Comparison of ENCODE assay signal across 26 mouse cellular contexts in genomic region chr6:28856789-28857188, GRCm38 (mm10). TPM values are rescaled to one million over a fixed set of nuclear protein-coding genes. Genes with fewer than 3 reads are reported as not detected.
DNase-seq lines count a peak whose midpoint lies in the region; ATAC-seq and TF ChIP-seq lines count a peak whose summit lies in the region.
"Had no signal": no experiment of that assay in that cellular context is flagged by ENCODE, and none has a peak within 500 bp of the region (broad histone marks: within the 10 kb centered on the region; RNA-seq: fewer than 3 reads in every experiment).

No protein-coding gene starts in this region.

- no peak overlapping the region for H3K9ac ChIP-seq in heart, embryonic 11.5 days (ENCODE audit: low read depth, low read length)
- H3K9ac ChIP-seq in lung, embryonic 14.5 days = no peak overlapping the region
- H3K9ac ChIP-seq in CH12.LX (ENCODE audit: insufficient read depth, low read depth) = no peak overlapping the region
- no peak overlapping the region for H3K9ac ChIP-seq in intestine, embryonic 16.5 days (ENCODE audit: low read depth, low read length)
- H3K9ac ChIP-seq: embryonic facial prominence, embryonic 15.5 days; hindbrain, embryonic 13.5 days had no signal

- H3K27ac ChIP-seq in heart, embryonic 11.5 days (ENCODE audit: low read depth, low read length) = peak overlapping the region; percentile 43
- 0 out of 2 replicates have a peak overlapping the region, but pooled peaks have one; percentile 37 for H3K27ac ChIP-seq in lung, embryonic 14.5 days (ENCODE audit: low read depth)
- no peak overlapping the region for H3K27ac ChIP-seq in CH12.LX (ENCODE audit: insufficient read depth, low read depth)
- H3K27ac ChIP-seq in intestine, embryonic 16.5 days (ENCODE audit: low read length) = no peak overlapping the region
- H3K27ac ChIP-seq: embryonic facial prominence, embryonic 15.5 days; forebrain, embryonic 10.5 days; hindbrain, embryonic 13.5 days; hindbrain, postnatal 0 days had no signal

- no peak overlapping the region for H3K4me3 ChIP-seq in heart, embryonic 11.5 days (ENCODE audit: low read depth, low read length)
- H3K4me3 ChIP-seq in lung, embryonic 14.5 days (ENCODE audit: low read depth, low read length) = no peak overlapping the region
- H3K4me3 ChIP-seq in CH12.LX (replicated peaks in 1 of 3; ENCODE audit: low read depth in 2 of 3, low read length in 2 of 3, poor library complexity in 1 of 3) = no peak overlapping the region
- no peak overlapping the region for H3K4me3 ChIP-seq in intestine, embryonic 16.5 days (ENCODE audit: low read length)
- H3K4me3 ChIP-seq: embryonic facial prominence, embryonic 15.5 days; erythroblast, embryonic 14.5 days; forebrain, embryonic 10.5 days; gastrocnemius, adult 2 months; hindbrain, embryonic 13.5 days had no signal

- H3K4me1 ChIP-seq in heart, embryonic 11.5 days (ENCODE audit: control insufficient read depth, insufficient read depth, low read length) = peaks cover 48% of the 10 kb centered on the region
- H3K4me1 ChIP-seq in lung, embryonic 14.5 days (ENCODE audit: insufficient read depth) = 0 out of 2 replicates have a peak, but pooled peaks cover 5% of the 10 kb centered on the region
- peaks cover 0 to 24% of the 10 kb centered on the region in 2 experiments; a peak in 2 of 4 replicates for H3K4me1 ChIP-seq in CH12.LX (ENCODE audit: control insufficient read depth in 1 of 2, insufficient read depth in 2 of 2)
- peaks cover 31% of the 10 kb centered on the region for H3K4me1 ChIP-seq in intestine, embryonic 16.5 days (ENCODE audit: control insufficient read depth, insufficient read depth, low read length)

- DNase-seq in heart, adult 9 months (ENCODE audit: low spot score in 2 of 2) = no peak
- no peak for DNase-seq in lung, embryonic 14.5 days
- no peak for DNase-seq in lung, adult 18-20 months
- DNase-seq in CH12.LX (ENCODE audit: extremely low read depth) = no peak
- no peak for DNase-seq in urinary bladder, postnatal 4 days (ENCODE audit: low spot score in 2 of 2)
- DNase-seq: adrenal gland, postnatal 14 days; B cell, adult 2 months; cerebellum, adult 18-20 months; cerebellum, adult 9-11 months; cerebellum, postnatal 36 days; gastrocnemius, adult 2 months; gastrocnemius, postnatal 25 days; heart, adult 18-20 months; heart, postnatal 10 days had no signal

- no peak for TF ChIP-seq POLR2A in CH12.LX (IDR thresholded peaks at IDR 0.05; ENCODE audit: low read depth, low read length)

- no peaks in the 10 kb centered on the region for H3K27me3 ChIP-seq in heart, embryonic 11.5 days (ENCODE audit: control insufficient read depth, insufficient read depth, low read length)
- no peaks in the 10 kb centered on the region for H3K27me3 ChIP-seq in lung, embryonic 14.5 days (ENCODE audit: insufficient read depth, low read length)
- H3K27me3 ChIP-seq in CH12.LX (replicated peaks) = no peaks in the 10 kb centered on the region
- H3K27me3 ChIP-seq in intestine, embryonic 16.5 days (replicated peaks; ENCODE audit: control insufficient read depth, insufficient read depth, low read length) = no peaks in the 10 kb centered on the region
- H3K27me3 ChIP-seq: embryonic facial prominence, embryonic 15.5 days; Patski had no signal

- no peak overlapping the region for H3K4me2 ChIP-seq in heart, embryonic 11.5 days
- H3K4me2 ChIP-seq in lung, embryonic 14.5 days = no peak overlapping the region
- no peak overlapping the region for H3K4me2 ChIP-seq in CH12.LX (ENCODE audit: insufficient read depth, low read depth, poor library complexity, severe bottlenecking)
- H3K4me2 ChIP-seq in intestine, embryonic 16.5 days (ENCODE audit: low read depth, low read length) = no peak overlapping the region
- H3K4me2 ChIP-seq: embryonic facial prominence, embryonic 15.5 days; hindbrain, embryonic 13.5 days had no signal

- dilution Hi-C loops in CH12.LX (cut with MboI; ENCODE audit: extremely low pct_ligation_motif_present, extremely low pct_unique_long_range_greater_than_20kb, low sequenced_read_pairs) = no loop called here

- in situ Hi-C loops in CH12.LX (cut with MboI; ENCODE audit: low pct_ligation_motif_present, low pct_unique_long_range_greater_than_20kb, low sequenced_read_pairs) = no loop called here

- TF ChIP-seq RAD21 in CH12.LX (IDR thresholded peaks at IDR 0.05; ENCODE audit: low read depth, low read length) = no peak

- H3K9me3 ChIP-seq in heart, embryonic 11.5 days (replicated peaks; ENCODE audit: control insufficient read depth, low read length) = no peaks in the 10 kb centered on the region
- no peaks in the 10 kb centered on the region for H3K9me3 ChIP-seq in lung, embryonic 14.5 days (ENCODE audit: low read depth, low read length)
- no peaks in the 10 kb centered on the region for H3K9me3 ChIP-seq in CH12.LX (replicated peaks; ENCODE audit: low read length)
- no peaks in the 10 kb centered on the region for H3K9me3 ChIP-seq in intestine, embryonic 16.5 days (ENCODE audit: control insufficient read depth, low read length)
- H3K9me3 ChIP-seq: embryonic facial prominence, embryonic 15.5 days; forebrain, embryonic 10.5 days; hindbrain, embryonic 13.5 days had no signal

- WGBS in heart, embryonic 11.5 days (ENCODE audit: insufficient replicate concordance) = 67% methylated on average over 4 of the region's 4 CpGs
- WGBS in lung, embryonic 14.5 days = 62% methylated on average over 4 of the region's 4 CpGs
- WGBS in intestine, embryonic 16.5 days = 66% methylated on average over 4 of the region's 4 CpGs

- no peaks in the 10 kb centered on the region for H3K79me2 ChIP-seq in CH12.LX (replicated peaks; ENCODE audit: control insufficient read depth, extremely low read depth, insufficient read depth, poor library complexity, severe bottlenecking)

- no peak for ATAC-seq in heart, embryonic 11.5 days (replicated peaks; ENCODE audit: insufficient number of reproducible peaks, low FRiP score, low TSS enrichment)
- ATAC-seq in lung, embryonic 14.5 days (ENCODE audit: insufficient read depth) = 0 out of 2 replicates have a peak, but pooled peaks have one; percentile 32
- 0 out of 2 replicates have a peak, but pooled peaks have one; percentile 41 for ATAC-seq in intestine, embryonic 16.5 days
- ATAC-seq: activated CD4-positive, CD25-positive, alpha-beta regulatory T cell, adult 4 months; CD4-positive, CD25-positive, alpha-beta regulatory T cell, adult 4 months; forebrain, embryonic 14.5 days; hindbrain, postnatal 0 days; Patski had no signal

- H3K36me3 ChIP-seq in heart, embryonic 11.5 days (ENCODE audit: control insufficient read depth, insufficient read depth, low read length) = no peaks in the 10 kb centered on the region
- no peaks in the 10 kb centered on the region; the same call in 1 of the 2 replicates for H3K36me3 ChIP-seq in lung, embryonic 14.5 days (ENCODE audit: insufficient read depth)
- peaks cover 22 to 84% of the 10 kb centered on the region in 2 experiments for H3K36me3 ChIP-seq in CH12.LX (replicated peaks in 1 of 2; ENCODE audit: control insufficient read depth in 1 of 2, insufficient read depth in 1 of 2, low read length in 1 of 2)
- no peaks in the 10 kb centered on the region for H3K36me3 ChIP-seq in intestine, embryonic 16.5 days (ENCODE audit: control insufficient read depth, insufficient read depth, low read length)
- H3K36me3 ChIP-seq: embryonic facial prominence, embryonic 15.5 days; forebrain, embryonic 10.5 days; hindbrain, embryonic 13.5 days had no signal

- no peak for TF ChIP-seq EP300 in CH12.LX (IDR thresholded peaks at IDR 0.05; ENCODE audit: low read length)

- TF ChIP-seq CTCF in lung, embryonic 14.5 days (IDR thresholded peaks at IDR 0.05; ENCODE audit: low read depth) = no peak
- TF ChIP-seq CTCF in CH12.LX (conservative IDR thresholded peaks at IDR 0.05 in 1 of 2, IDR thresholded peaks at IDR 0.05 in 1 of 2; ENCODE audit: low read depth in 2 of 2, low read length in 2 of 2) = no peak

TF ChIP-seq in CH12.LX, 34 proteins besides CTCF, POLR2A, EP300 and RAD21:
- TF ChIP-seq ZMIZ1 (IDR thresholded peaks at IDR 0.05; ENCODE audit: low read depth, low read length) (0 out of 2 replicates have a peak, but pooled peaks have one; percentile 29), HCFC1 (IDR thresholded peaks at IDR 0.05; ENCODE audit: low read depth, low read length) (no peak), USF1 (IDR thresholded peaks at IDR 0.05; ENCODE audit: low read depth, low read length) (no peak), USF2 (conservative IDR thresholded peaks at IDR 0.05; ENCODE audit: low read depth, low read length) (no peak)

RNA-seq across cellular contexts. Expression of gene Lrrc4, which starts 25.2 kb away (rescaled TPM):
- polyA plus RNA-seq in heart, embryonic 11.5 days (2014; fragmentation: Nextera tagmentation; extraction: Ambion mirVana) = 1.1 TPM in 2 replicates
- polyA plus RNA-seq in lung, embryonic 14.5 days (2014; fragmentation: Nextera tagmentation; extraction: Ambion mirVana) = 0.47 and 0.63 TPM in 2 replicates
- total RNA-seq in CH12.LX (2012; rRNA removed) (0.29 and 0.55 TPM in 2 replicates), CH12.LX (2014; rRNA removed) (not detected in 2 replicates)
- 0.09 and 0.10 TPM in 2 replicates for polyA plus RNA-seq in CH12.LX (2012; ENCODE audit: insufficient read length, low read depth)
- polyA plus RNA-seq in intestine, embryonic 16.5 days (2015; fragmentation: Nextera tagmentation; extraction: Ambion mirVana) = 0.65 and 0.77 TPM in 2 replicates
- total RNA-seq: hematopoietic stem cell, adult 5-6 weeks had no signal
- polyA plus RNA-seq: erythroblast, embryonic 14.5 days; Patski had no signal

Comparison
In these comparisons a context has a peak if more than half of its experiments do, and no peak if none do; other contexts are left out.
1. H3K27ac ChIP-seq: peak in heart, embryonic 11.5 days (single experiment) and lung, embryonic 14.5 days (single experiment); none in CH12.LX (single experiment) and intestine, embryonic 16.5 days (single experiment).